Comparison of ENCODE assay signal across 12 mouse cellular contexts in genomic region chr14:121719638-121720601, GRCm38 (mm10).
DNase-seq lines count a peak whose midpoint lies in the region; ATAC-seq lines count a peak whose summit lies in the region.
"Had no signal": no experiment of that assay in that cellular context is flagged by ENCODE, and none has a peak within 500 bp of the region (broad histone marks: within the 10 kb centered on the region; RNA-seq: fewer than 3 reads in every experiment).

No protein-coding gene starts in this region.

- peaks cover 27% of the 10 kb centered on the region for H3K4me1 ChIP-seq in heart, embryonic 10.5 days
- peaks cover 16% of the 10 kb centered on the region for H3K4me1 ChIP-seq in lung, embryonic 16.5 days (replicated peaks; ENCODE audit: control insufficient read depth, insufficient read depth, low read length)
- peaks cover 4% of the 10 kb centered on the region; the same call in 1 of the 2 replicates for H3K4me1 ChIP-seq in midbrain, embryonic 11.5 days (ENCODE audit: control insufficient read depth, insufficient read depth, low read length)
- H3K4me1 ChIP-seq: neural tube, embryonic 12.5 days had no signal

- ATAC-seq in granulocyte monocyte progenitor cell, adult 5-6 weeks (replicated peaks; ENCODE audit: poor library complexity, severe bottlenecking): peak; percentile 62
- ATAC-seq in lung, embryonic 16.5 days (ENCODE audit: low read depth): peak; percentile 85
- no peak for ATAC-seq in midbrain, embryonic 11.5 days (ENCODE audit: low FRiP score)

- WGBS in heart, embryonic 10.5 days: 71% methylated on average over 9 of the region's 9 CpGs
- 57% methylated on average over 9 of the region's 9 CpGs for WGBS in lung, embryonic 16.5 days
- 88% methylated on average over 9 of the region's 9 CpGs for WGBS in midbrain, embryonic 11.5 days

- no peaks in the 10 kb centered on the region for H3K36me3 ChIP-seq in heart, embryonic 10.5 days
- no peaks in the 10 kb centered on the region for H3K36me3 ChIP-seq in lung, embryonic 16.5 days (ENCODE audit: control insufficient read depth, insufficient read depth, low read length)
- H3K36me3 ChIP-seq in midbrain, embryonic 11.5 days (ENCODE audit: control insufficient read depth, insufficient read depth, low read length): no peaks in the 10 kb centered on the region
- H3K36me3 ChIP-seq: midbrain, embryonic 12.5 days; neural tube, embryonic 12.5 days had no signal

- H3K4me3 ChIP-seq in heart, embryonic 10.5 days: no peak overlapping the region
- H3K4me3 ChIP-seq in lung, embryonic 16.5 days (ENCODE audit: low read length): no peak overlapping the region
- H3K4me3 ChIP-seq in midbrain, embryonic 11.5 days (ENCODE audit: low read depth, low read length): no peak overlapping the region
- H3K4me3 ChIP-seq: midbrain, embryonic 12.5 days; neural tube, embryonic 12.5 days had no signal

- intact Hi-C loops in left cerebral cortex, postnatal 14 days (cut with DNase I): no loop called here

- H3K9me3 ChIP-seq in heart, embryonic 10.5 days: no peaks in the 10 kb centered on the region
- H3K9me3 ChIP-seq in lung, embryonic 16.5 days (ENCODE audit: control insufficient read depth, low read length): no peaks in the 10 kb centered on the region
- no peaks in the 10 kb centered on the region for H3K9me3 ChIP-seq in midbrain, embryonic 11.5 days (ENCODE audit: control insufficient read depth, low read length)
- H3K9me3 ChIP-seq: midbrain, embryonic 12.5 days; neural tube, embryonic 12.5 days had no signal

- DNase-seq in heart, adult 18-20 months: peak; percentile 71 to 73
- DNase-seq in heart, embryonic 10.5 days (ENCODE audit: low spot score): no peak
- DNase-seq in NIH3T3 (ENCODE audit: low read depth): peak; percentile 51
- no peak for DNase-seq in left cerebral cortex, postnatal 14 days (ENCODE audit: low spot score in 2 of 2)
- no peak for DNase-seq in retina, embryonic 14.5 days (ENCODE audit: low spot score)
- DNase-seq in midbrain, embryonic 11.5 days (ENCODE audit: low spot score, missing footprints): no peak
- DNase-seq: cerebellum, postnatal 25 days; thymus, postnatal 4 days had no signal

- H3K4me2 ChIP-seq in lung, embryonic 16.5 days (ENCODE audit: low read depth, low read length): no peak overlapping the region
- H3K4me2 ChIP-seq in midbrain, embryonic 11.5 days: no peak overlapping the region
- H3K4me2 ChIP-seq: midbrain, embryonic 12.5 days; neural tube, embryonic 12.5 days had no signal

- no peaks in the 10 kb centered on the region for H3K27me3 ChIP-seq in heart, embryonic 10.5 days (ENCODE audit: insufficient read depth, poor library complexity, severe bottlenecking)
- no peaks in the 10 kb centered on the region for H3K27me3 ChIP-seq in lung, embryonic 16.5 days (ENCODE audit: control insufficient read depth, insufficient read depth, low read depth, low read length)
- no peaks in the 10 kb centered on the region for H3K27me3 ChIP-seq in midbrain, embryonic 11.5 days (ENCODE audit: control insufficient read depth, insufficient read depth, low read length)
- H3K27me3 ChIP-seq: midbrain, embryonic 12.5 days; neural tube, embryonic 12.5 days had no signal

- H3K27ac ChIP-seq in heart, embryonic 10.5 days: no peak overlapping the region
- peak overlapping the region; percentile 52; the same call in 1 of the 2 replicates for H3K27ac ChIP-seq in lung, embryonic 16.5 days (ENCODE audit: low read length)
- no peak overlapping the region for H3K27ac ChIP-seq in midbrain, embryonic 11.5 days (ENCODE audit: low read depth, low read length)
- H3K27ac ChIP-seq: midbrain, embryonic 12.5 days; neural tube, embryonic 12.5 days had no signal

- H3K9ac ChIP-seq in lung, embryonic 16.5 days (ENCODE audit: low read length): no peak overlapping the region
- H3K9ac ChIP-seq in midbrain, embryonic 11.5 days (ENCODE audit: low read length): no peak overlapping the region
- H3K9ac ChIP-seq: midbrain, embryonic 12.5 days; neural tube, embryonic 12.5 days had no signal

Comparison
In these comparisons a context has a peak if more than half of its experiments do, and no peak if none do; other contexts are left out.
1. DNase-seq: peak in heart, adult 18-20 months (2 of 2) and NIH3T3 (single experiment); none in heart, embryonic 10.5 days (single experiment), left cerebral cortex, postnatal 14 days (0 of 2), retina, embryonic 14.5 days (single experiment) and midbrain, embryonic 11.5 days (single experiment).